Mouse (Mus musculus): ENCODE results near the gene Cntnap5b. TPM values are rescaled to one million over a fixed set of nuclear protein-coding genes. Genes with fewer than 3 reads are reported as not detected.

The Cntnap5b gene
- polyA plus RNA-seq, 1 experiment, result 6.6 TPM

- no peak overlapping the region for H3K4me3 ChIP-seq (replicated peaks; ENCODE audit: insufficient read depth, low read depth, low read length)
- TF ChIP-seq CTCF (IDR thresholded peaks at IDR 0.05; ENCODE audit: borderline replicate concordance, insufficient read depth, low read depth, low read length), result no peak
- TF ChIP-seq POLR2A (IDR thresholded peaks at IDR 0.05; ENCODE audit: borderline replicate concordance, insufficient read depth, low read length), result no peak
- no peaks in the 10 kb centered on the region for H3K27me3 ChIP-seq (ENCODE audit: control insufficient read depth, insufficient read depth, low read length)
- H3K27ac ChIP-seq (ENCODE audit: insufficient read depth, low read length), result no peak overlapping the region
- DNase-seq, result no peak
- H3K4me1 ChIP-seq (ENCODE audit: control insufficient read depth, insufficient read depth, low read length), result no peaks in the 10 kb centered on the region
- 96% methylated on average over 2 of the region's 2 CpGs for WGBS
These were observed 691.3 kb downstream of the Cntnap5b start for GRCm38 (mm10) chr1:100463877-100464276.

- Histone ChIP-seq H3K27me3 (ENCODE audit: control insufficient read depth, insufficient read depth, low read length) (no peaks in the 10 kb centered on the region), H3K27ac (ENCODE audit: insufficient read depth, low read length) (no peak overlapping the region), H3K4me3 (replicated peaks; ENCODE audit: insufficient read depth, low read depth, low read length) (no peak overlapping the region), H3K4me1 (ENCODE audit: control insufficient read depth, insufficient read depth, low read length) (no peaks in the 10 kb centered on the region)
- no peak for DNase-seq
- TF ChIP-seq CTCF (IDR thresholded peaks at IDR 0.05; ENCODE audit: borderline replicate concordance, insufficient read depth, low read depth, low read length) (no peak), POLR2A (IDR thresholded peaks at IDR 0.05; ENCODE audit: borderline replicate concordance, insufficient read depth, low read length) (no peak)
- 20% methylated on average over 1 of the region's 1 CpGs for WGBS
These were observed 692.7 kb downstream of the Cntnap5b start for GRCm38 (mm10) chr1:100465226-100465625.

- Histone ChIP-seq H3K27ac (ENCODE audit: insufficient read depth, low read length) (no peak overlapping the region), H3K4me3 (replicated peaks; ENCODE audit: insufficient read depth, low read depth, low read length) (no peak overlapping the region), H3K4me1 (ENCODE audit: control insufficient read depth, insufficient read depth, low read length) (no peaks in the 10 kb centered on the region), H3K27me3 (ENCODE audit: control insufficient read depth, insufficient read depth, low read length) (no peaks in the 10 kb centered on the region)
- 63% methylated on average over 1 of the region's 1 CpGs for WGBS
- no peak for TF ChIP-seq POLR2A (IDR thresholded peaks at IDR 0.05; ENCODE audit: borderline replicate concordance, insufficient read depth, low read length)
- TF ChIP-seq CTCF (IDR thresholded peaks at IDR 0.05; ENCODE audit: borderline replicate concordance, insufficient read depth, low read depth, low read length), result no peak
- no peak for DNase-seq
These were observed 695.0 kb downstream of the Cntnap5b start for GRCm38 (mm10) chr1:100467595-100467994.

- no peaks in the 10 kb centered on the region for H3K27me3 ChIP-seq (ENCODE audit: control insufficient read depth, insufficient read depth, low read length)
- DNase-seq, result no peak
- no peaks in the 10 kb centered on the region for H3K4me1 ChIP-seq (ENCODE audit: control insufficient read depth, insufficient read depth, low read length)
- no peak for TF ChIP-seq CTCF (IDR thresholded peaks at IDR 0.05; ENCODE audit: borderline replicate concordance, insufficient read depth, low read depth, low read length)
- TF ChIP-seq POLR2A (IDR thresholded peaks at IDR 0.05; ENCODE audit: borderline replicate concordance, insufficient read depth, low read length), result no peak
- no peak overlapping the region for H3K4me3 ChIP-seq (replicated peaks; ENCODE audit: insufficient read depth, low read depth, low read length)
- no peak overlapping the region for H3K27ac ChIP-seq (ENCODE audit: insufficient read depth, low read length)
These were observed 737.3 kb downstream of the Cntnap5b start for GRCm38 (mm10) chr1:100509866-100510265.
